Mouse (Mus musculus): ENCODE results near the gene Nrbp1.

The Nrbp1 gene

DNA sequence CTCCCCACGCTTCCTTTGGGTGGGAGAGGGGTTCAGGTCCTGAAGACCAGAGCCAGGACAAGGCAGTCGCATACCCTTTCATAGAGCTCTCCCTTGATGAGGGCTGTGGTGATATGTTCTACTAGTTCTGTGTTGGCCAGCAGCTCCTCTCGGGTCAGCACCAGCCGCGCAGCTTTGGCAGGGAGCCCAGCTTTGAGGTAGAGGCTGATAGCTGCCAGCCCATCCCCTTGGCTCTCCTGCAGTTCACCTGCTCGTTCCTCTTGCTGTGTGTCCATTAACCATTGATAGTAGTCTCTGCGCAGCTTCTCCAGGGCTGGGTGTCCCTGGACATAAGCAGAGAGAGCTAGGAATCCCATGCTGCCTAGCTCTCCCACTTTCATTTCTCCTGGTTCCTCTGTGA, 25.4 kb downstream of the Nrbp1 start:
- DNase-seq (ENCODE audit: low spot score), result no peak

DNA sequence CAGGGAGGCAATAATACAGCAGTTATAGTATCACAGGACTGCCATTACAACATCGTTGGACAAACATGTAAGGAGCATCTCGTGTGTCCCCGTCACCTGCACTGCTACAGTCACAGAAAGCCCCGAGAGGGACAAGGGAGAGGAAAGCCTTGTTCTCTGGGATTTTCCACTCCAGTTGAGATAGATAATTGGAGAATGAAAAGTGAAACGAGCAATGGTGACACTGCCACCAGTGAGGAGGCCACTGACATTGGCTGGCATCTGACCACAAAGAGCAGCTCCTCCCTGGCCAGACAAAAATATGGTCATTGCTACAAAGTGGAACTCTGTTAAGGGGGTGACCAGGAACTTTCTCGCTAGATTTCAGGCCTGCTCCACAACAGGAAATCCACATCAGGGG, 27.0 kb downstream of the Nrbp1 start:
- DNase-seq (ENCODE audit: low spot score), result no peak

GRCm38 (mm10) chr5:31273018-31273417, 32.4 kb downstream of the Nrbp1 start:
- DNase-seq (ENCODE audit: low spot score), result no peak

DNA sequence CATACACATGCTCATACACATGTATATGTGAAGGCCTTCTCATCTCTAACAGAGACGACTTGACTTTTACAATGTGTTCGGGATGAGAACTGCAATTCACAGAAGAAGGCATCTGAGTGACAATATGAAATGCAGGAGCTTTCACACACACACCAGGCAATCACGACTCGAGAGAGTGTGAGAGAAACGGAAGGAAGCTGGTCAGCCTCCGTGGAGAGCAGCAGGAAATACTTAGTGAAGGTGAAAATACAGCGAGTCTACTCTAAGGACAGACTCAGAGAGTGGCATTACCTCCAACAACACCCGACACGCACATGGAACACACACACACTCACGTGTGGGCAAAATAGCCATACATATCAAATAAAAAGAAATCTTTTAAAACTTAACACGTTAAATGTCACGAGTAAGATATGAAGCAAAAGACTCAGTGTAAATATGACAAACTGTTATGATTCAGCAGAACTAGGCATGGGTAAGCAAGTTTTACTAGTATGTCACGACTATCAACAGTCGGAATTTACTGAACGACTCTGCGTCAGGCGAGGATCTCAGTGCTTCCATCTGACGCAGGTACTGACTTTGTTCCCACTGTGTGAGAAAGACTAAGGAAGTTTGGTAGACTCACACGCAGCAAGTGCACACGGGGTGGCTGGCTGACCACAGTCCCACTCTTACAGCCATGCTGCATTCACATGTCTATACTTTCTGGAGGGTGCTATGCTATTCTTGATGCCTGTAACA, 38.8 kb downstream of the Nrbp1 start:
- no peak for DNase-seq (ENCODE audit: low spot score)

DNA sequence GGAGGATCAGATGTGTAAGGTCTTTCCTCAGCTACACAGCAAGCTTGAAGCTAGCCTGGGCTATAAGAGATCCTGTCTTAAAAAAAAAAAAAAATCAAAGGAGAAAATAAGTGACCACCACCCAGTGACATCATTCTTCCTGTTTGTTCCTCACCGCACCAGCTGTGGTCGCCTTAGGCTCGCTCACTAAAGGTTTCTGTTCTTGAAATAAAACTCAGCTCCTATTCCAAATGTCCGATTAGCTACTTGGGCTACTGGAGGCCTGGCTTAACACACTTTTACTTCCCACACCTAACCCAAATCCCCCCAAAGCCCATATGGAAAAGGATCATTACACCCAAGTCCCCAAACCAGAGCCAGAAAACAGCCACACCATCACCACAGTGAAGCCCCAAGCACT, 47.6 kb downstream of the Nrbp1 start:
- no peak for DNase-seq (ENCODE audit: low spot score)

- DNase-seq (ENCODE audit: low spot score), result no peak
Observed at GRCm38 (mm10) chr5:31288655-31289054, 48.0 kb downstream of the Nrbp1 start.

GRCm38 (mm10) chr5:31289626-31290230, 49.1 kb downstream of the Nrbp1 start:
- no peak for DNase-seq (ENCODE audit: low spot score)

- peak; percentile 98 for DNase-seq (ENCODE audit: low spot score)
Observed at GRCm38 (mm10) chr5:31290521-31291360, 50.1 kb downstream of the Nrbp1 start, which contains the start of gene Ift172. TSS of gene Ift172 (minus strand) at chr5:31291116.

GRCm38 (mm10) chr5:31291361-31291688, 50.7 kb downstream of the Nrbp1 start:
- DNase-seq (ENCODE audit: low spot score), result no peak

GRCm38 (mm10) chr5:31294964-31295605, 54.4 kb downstream of the Nrbp1 start:
- DNase-seq (ENCODE audit: low spot score), result no peak

GRCm38 (mm10) chr5:31295606-31296141, 55.0 kb downstream of the Nrbp1 start, which contains the start of gene Fndc4:
TSS of gene Fndc4 (minus strand) at chr5:31296080.
- no peak for DNase-seq (ENCODE audit: low spot score)

DNA sequence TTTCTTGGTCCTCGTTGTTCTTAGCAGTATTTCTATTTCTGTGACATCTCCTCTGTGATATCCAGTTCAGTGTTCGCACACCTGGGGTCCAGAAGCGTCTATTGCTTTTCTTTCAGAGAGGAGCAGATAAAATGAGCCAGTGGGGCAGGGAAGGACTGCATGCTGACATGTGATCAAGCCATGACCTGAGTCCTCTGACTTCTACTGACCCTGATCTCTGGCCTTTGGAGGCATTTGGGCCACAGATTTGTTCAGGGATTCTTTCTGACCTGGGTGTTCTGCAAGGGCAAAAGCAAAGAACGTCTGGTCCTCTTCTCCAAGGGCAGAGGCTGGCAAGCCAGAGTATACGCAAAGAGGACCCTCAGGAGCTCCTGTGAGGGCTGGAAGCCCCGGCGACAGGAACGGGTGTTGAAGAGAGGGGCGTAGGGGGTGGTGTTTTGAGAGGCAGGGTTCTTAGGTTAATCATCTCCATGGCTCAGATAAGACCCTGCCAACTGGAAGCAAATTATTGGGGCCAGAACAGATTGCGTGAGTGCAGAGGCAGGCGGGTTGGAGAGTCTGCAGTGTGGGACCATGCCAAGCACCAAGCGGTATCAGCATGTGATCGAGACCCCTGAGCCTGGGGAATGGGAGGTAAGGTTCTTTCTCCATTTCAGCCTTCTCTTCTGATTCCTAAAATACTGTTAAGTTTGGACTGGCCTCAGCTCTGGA, 56.5 kb downstream of the Nrbp1 start, which contains the start of gene Gckr:
Gckr (plus strand) TSS at position 397 of the 711 bp plus-strand sequence.
- no peak for DNase-seq (ENCODE audit: low spot score)

DNA sequence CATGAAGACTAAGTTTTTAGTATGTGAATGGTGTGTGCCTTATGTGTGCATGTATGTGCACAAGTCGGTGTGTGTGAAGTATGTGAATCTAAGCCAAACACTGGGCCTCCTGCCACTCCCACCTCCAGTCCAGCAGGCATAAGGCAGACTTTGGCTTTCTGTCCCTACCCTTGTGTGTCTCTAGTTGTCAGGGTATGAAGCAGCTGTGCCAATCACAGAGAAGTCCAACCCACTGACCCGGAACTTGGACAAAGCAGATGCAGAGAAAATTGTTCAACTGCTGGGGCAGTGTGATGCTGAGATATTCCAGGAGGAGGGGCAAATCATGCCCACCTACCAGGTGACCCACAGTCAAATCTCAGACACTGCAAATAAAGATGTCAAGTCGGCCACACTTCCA, 57.3 kb downstream of the Nrbp1 start:
- no peak for DNase-seq (ENCODE audit: low spot score)

DNA sequence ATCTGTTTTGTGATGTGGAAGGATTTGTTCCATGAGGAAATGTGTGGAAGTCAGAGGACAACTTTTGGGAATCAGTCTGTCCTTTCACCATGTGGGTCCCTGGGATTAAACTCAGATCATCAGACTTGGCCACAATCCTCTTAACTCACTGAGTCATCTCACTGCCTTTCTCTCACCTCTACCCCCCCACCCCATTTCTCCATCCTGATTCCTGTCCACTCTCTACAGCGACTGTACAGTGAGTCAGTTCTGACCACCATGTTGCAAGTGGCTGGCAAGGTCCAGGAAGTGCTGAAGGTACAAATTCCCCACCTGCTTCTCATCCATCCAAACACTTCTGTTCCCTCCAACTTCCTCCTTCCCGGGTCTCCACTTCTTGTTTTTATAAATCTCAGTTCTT, 57.8 kb downstream of the Nrbp1 start:
- DNase-seq (ENCODE audit: low spot score), result no peak
